Mouse (Mus musculus): ENCODE results near the gene Rhpn2.
"Not testable (repeated sequence)": the region's sequence is repeated elsewhere in the genome, so short reads cannot be mapped to it uniquely, and the experiment has no call there.

The Rhpn2 gene

GRCm38 (mm10) chr7:35333692-35334526 is at the start of gene Rhpn2:
Gene Rhpn2, plus strand, starts transcription at chr7:35334170.
- DNase-seq (ENCODE audit: low spot score): peak; percentile 100

DNA sequence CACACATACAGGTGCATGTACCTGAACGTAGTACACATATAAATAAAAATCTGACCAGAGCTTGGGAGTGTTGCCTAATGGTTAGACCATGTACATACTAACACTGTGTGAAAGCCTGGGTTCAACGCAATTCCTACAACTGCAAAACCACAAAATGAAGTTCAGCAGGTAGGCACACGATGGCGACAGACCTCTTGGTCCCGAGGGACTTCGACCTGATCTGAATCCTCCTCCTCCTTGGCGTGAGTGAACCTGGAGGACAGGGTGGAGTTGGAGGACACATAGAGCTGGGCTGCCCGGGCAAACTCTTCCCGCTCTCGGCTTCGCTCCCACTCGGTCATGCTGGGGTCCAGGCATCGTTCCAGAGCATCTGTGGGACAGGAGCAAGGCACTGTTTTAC is 40.5 kb upstream of the Rhpn2 start:
- DNase-seq (ENCODE audit: low spot score): no peak

GRCm38 (mm10) chr7:35295631-35296030 is 38.3 kb upstream of the Rhpn2 start:
- DNase-seq (ENCODE audit: low spot score): no peak

DNA sequence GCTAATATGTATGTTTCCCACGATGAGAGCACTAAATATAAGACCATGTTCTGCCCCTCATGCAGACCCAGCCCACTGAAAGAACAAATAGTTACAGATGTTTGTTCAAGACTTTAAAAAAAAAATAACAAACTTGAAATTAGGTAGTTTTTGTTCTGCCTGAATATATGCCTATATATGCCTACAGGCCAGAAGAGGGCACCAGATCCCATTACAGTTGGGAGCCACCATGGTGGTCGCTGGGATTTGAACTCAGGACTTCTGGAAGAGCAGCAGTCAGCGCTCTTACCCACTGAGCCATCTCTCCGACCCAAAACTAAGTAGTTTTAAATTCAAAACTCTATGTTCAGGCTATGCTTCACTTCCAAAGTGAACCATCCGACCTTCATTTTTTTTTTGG is 36.1 kb upstream of the Rhpn2 start:
- DNase-seq (ENCODE audit: low spot score): no peak

GRCm38 (mm10) chr7:35299656-35300055 is 34.3 kb upstream of the Rhpn2 start:
- DNase-seq (ENCODE audit: low spot score): no peak

GRCm38 (mm10) chr7:35300792-35301191 is 33.2 kb upstream of the Rhpn2 start:
- no peak for DNase-seq (ENCODE audit: low spot score)

DNA sequence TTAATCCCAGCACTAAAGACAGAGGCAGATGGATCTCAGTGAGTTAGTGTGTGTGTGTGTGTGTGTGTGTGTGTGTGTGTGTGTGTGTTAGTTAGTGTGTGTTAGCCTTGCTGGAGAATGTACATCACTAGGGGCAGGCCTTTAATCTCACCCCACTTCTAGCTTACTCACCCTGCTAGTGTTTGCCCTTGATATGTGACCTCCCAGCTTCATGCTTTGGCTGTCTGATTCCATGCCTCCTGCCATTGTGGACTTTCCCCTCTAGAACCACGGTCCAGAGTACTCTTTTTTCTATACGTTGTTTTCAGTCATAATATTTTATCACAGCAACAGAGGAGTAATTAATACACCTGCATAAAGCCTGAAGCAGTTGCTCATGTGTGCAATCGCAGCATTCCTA is 22.8 kb upstream of the Rhpn2 start:
- DNase-seq (ENCODE audit: low spot score): no peak

DNA sequence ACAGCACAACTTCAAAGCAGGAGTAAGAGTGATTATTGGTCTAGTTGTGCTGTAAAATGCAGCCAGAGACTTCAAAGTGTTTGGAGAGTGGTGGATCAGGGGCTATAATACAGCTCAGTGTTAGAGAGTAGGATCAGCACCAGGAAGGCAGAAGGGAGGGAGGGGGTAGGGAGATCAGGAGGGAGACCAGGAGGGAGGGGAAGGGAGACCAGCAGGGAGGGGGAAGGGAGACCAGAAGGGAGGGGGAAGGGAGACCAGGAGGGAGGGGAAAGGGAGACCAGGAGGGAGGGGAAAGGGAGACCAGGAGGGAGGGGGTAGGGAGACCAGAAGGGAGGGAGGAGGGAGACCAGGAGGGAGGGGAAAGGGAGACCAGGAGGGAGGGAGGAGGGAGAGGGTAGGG is 19.8 kb upstream of the Rhpn2 start:
- peak; percentile 51 for DNase-seq (ENCODE audit: low spot score)

GRCm38 (mm10) chr7:35317729-35318609 is 16.0 kb upstream of the Rhpn2 start, which contains the start of gene Gpatch1:
Gene Gpatch1, minus strand, starts transcription at chr7:35318440.
- DNase-seq (ENCODE audit: low spot score): peak; percentile 89

- not testable (repeated sequence) for DNase-seq (ENCODE audit: low spot score)
Observed at GRCm38 (mm10) chr7:35319221-35319620, 14.7 kb upstream of the Rhpn2 start.

DNA sequence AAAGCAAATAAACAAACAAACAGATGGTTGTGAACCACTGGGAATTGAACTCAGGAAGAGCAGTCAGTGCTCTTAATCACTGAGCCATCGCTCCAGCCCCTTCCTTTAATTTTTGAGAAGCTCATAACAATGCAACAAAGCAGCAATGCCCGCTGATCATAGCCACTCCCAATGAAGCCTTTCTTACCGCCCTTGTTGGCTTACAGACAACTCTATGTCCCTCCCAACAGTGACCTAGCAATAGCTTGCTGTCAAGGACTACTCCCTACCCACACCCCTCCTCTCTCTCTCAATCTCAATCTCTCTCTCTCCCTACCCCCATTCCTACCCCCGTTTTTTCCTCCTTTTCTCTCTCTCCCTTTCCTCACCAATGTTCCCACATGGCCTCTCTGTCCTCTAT is 14.2 kb upstream of the Rhpn2 start:
- no peak for DNase-seq (ENCODE audit: low spot score)

DNA sequence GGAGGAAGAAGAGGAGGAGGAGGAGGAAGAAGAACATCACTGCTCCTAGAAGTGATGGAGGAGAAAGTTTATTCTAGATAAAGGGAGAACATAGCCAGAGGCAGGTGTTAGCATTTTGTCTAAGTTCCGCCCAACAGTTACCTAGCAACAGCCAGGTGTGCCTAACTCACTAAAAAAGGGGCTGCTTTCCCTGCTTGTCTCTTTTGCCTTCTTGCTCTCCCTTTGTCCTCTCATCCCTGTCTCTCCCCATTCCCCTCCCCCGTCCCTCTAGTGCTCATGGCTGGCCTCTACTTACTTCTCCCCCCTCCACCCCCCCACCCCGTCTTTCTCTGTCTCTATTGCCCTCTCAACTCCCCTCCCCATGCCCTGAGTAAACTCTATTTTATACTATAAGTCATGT is 11.8 kb upstream of the Rhpn2 start:
- DNase-seq (ENCODE audit: low spot score): no peak

DNA sequence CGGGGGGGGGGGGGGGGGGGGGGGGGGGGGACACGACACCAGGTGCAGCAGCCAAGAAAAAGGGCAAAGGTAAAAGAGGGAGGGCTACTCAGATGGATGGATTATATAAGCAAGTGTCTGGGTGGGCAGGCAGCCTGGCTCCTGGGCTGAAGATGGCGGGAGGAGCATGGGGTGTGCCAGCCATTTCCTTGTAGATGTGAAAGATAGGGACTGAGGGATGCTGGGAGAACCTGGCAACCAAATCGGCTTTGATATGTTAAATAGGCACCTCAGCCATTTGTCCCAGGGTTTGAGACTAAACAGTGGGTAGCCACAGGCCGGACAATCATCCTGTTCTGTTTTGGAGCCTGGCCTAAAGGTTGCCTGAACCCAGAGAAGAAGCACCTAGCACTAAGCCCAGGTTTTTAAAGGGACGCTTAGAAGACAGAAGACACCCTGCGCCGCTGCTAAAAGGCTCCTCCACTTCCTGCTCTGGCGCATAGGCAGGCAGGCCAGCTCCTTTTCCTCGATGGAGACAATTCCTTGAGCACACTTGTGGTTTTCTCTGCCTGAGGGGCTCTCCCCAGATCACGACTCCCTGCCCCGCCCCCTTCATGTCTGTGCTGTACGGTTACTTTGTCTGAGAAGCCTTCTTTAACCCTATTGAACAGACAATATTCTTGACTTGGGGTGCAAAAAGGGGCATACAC is 11.1 kb upstream of the Rhpn2 start:
- DNase-seq (ENCODE audit: low spot score): no peak

DNA sequence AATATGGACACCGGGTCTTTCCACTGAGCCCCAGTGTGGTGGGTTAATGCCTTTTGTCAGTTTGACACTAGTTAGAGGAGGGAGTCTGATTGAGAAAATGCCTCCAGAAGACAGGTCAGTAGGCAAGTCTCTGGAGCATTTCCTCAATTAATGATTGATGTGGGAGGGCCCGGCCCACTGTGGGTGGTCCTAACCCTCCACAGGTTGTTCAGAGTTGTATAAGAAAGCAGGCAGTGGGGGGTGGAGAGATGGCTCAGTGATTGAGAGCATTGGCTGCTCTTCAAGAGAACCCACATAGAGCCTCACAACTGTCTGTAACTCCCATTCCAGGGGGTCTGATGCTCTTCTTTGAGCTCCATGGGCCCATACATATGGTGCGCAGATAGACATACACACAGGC is 2.4 kb upstream of the Rhpn2 start:
- peak; percentile 68 for DNase-seq (ENCODE audit: low spot score)

DNA sequence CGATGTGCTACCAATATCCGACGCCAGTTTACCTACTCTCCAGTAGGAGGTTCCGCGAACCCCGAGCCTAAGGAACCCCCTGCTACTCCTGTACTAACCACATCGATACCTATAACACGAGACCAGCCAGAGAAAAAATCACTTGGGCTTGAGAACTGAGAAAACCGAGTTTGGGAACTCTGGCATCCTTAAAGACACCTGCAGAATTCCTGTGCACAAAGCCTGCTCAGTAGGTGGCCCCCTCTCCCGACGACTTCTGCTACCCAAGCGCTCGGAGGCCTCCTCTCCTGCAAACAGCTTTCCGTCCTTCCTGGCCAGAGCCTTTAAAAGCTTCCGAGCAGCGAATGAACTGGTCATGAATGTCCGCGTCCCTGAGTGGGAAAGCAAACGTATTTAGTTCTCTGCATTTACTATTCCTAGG is 729 bp upstream of the Rhpn2 start:
- peak; percentile 77 for DNase-seq (ENCODE audit: low spot score)

GRCm38 (mm10) chr7:35334527-35335452 is 820 bp downstream of the Rhpn2 start:
- DNase-seq (ENCODE audit: low spot score): peak; percentile 74

DNA sequence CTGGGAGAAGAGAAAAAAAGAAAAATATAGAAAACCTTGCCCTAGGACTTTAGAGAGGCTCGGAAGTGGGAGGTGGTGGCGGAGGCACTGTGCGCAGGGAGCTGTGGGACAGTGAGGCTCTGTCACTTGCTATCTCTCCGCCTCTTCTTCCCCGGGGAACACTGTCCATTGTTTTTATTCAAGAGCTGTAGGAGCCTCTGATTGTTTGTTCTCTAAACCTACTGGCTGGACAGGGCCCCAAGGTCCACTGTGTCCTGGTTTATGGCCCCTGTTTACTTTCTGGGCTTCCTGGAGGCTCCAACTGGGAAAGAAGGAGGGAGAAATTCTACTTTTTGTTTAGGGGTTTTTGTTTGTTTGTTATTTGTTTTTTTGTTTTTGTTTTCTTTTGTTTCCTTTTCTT is 6.2 kb downstream of the Rhpn2 start:
- peak; percentile 42 for DNase-seq (ENCODE audit: low spot score)

DNA sequence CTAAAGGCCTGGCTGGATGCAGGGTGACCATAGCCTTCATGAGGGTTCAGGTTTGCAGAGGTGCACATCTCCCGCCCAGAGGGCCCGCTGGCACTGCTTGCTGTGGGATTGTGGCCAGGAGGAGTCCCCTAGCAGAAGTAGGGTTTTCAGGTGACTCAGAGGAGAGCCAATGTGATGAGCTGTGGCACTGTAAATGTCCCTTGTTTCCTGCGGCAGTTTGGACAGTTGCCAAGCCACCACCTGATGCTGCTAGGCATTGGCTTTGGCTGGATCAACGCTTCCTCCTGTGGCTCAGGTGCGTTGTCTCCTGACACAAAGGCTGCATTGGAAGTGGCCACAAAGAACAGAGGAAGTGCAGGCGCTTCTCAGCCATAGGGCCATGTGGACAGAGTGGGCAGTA is 7.3 kb downstream of the Rhpn2 start:
- no peak for DNase-seq (ENCODE audit: low spot score)

GRCm38 (mm10) chr7:35342498-35342897 is 8.5 kb downstream of the Rhpn2 start:
- no peak for DNase-seq (ENCODE audit: low spot score)

GRCm38 (mm10) chr7:35344785-35345330 is 10.9 kb downstream of the Rhpn2 start:
- no peak for DNase-seq (ENCODE audit: low spot score)
